Mouse (Mus musculus) C2C12 (cell line): ENCODE data around the gene Ncan.

Experiments
- CEBPB ChIP-seq: IDR thresholded peaks from one replicate; pipeline ENCODE4 v1.6.1; 2011; ENCODE audit warnings: low read depth, mild to moderate bottlenecking, control low read depth, moderate library complexity
- CTCF ChIP-seq: IDR thresholded peaks from one replicate; pipeline ENCODE4 v1.5.1; 2011; ENCODE audit not compliant: control insufficient read depth, insufficient read depth, insufficient read length
- FOSL1 ChIP-seq: IDR thresholded peaks from one replicate; pipeline ENCODE4 v1.8.0; 2011; ENCODE audit warnings: mild to moderate bottlenecking, low read length; ENCODE audit not compliant: poor library complexity, insufficient read depth, severe bottlenecking
- MAX ChIP-seq: IDR thresholded peaks from one replicate; pipeline ENCODE4 v1.6.1; 2011; ENCODE audit warnings: mild to moderate bottlenecking, control low read depth
- MYOD1 ChIP-seq: IDR thresholded peaks from one replicate; pipeline ENCODE4 v1.6.1; 2011; ENCODE audit warnings: low read depth; ENCODE audit not compliant: control insufficient read depth, insufficient read length
- USF1 ChIP-seq: IDR thresholded peaks from one replicate; pipeline ENCODE4 v1.6.1; 2011; ENCODE audit warnings: low read depth, mild to moderate bottlenecking, control low read depth, moderate library complexity

GRCm38 (mm10) chr8:70158069-70158853 lies 37.6 kb upstream of the Ncan start:
- TF ChIP-seq CTCF (no peak), MAX (no peak), USF1 (no peak), FOSL1 (no peak), MYOD1 (no peak), CEBPB (no peak)
